Mouse (Mus musculus) spleen, adult 12 weeks (tissue): ENCODE measurements around the gene Hnrnpm.
"Not testable (repeated sequence)": the region's sequence is repeated elsewhere in the genome, so short reads cannot be mapped to it uniquely, and the experiment has no call there.

Experiments used
- DNase-seq: peaks from one replicate; pipeline ENCODE4 v3.0.0; 2022; ENCODE audit warnings: low spot score

Hnrnpm gene

DNA sequence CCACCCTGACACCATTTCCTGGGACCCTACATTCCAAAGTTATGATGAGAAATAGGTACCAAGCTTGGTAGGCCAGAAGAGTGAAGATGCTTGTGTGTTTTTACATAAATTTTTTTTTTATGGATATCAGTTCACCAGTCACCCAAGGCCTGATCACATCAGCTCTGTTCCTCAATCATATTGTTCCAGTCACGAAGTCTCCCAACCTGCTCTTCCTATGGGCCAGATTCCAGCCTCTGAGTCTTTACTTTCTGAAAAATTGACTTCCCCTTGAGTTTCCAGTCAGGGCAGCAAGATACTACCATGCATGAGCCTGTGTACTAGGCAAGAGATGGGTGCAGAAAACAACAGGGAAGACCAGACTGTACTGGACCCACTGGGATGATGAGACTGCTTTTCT lies at the start of gene Hnrnpm:
Gene Hnrnpm, minus strand, starts transcription at position 101 of the 400 bp plus-strand sequence.
- DNase-seq: no peak

DNA sequence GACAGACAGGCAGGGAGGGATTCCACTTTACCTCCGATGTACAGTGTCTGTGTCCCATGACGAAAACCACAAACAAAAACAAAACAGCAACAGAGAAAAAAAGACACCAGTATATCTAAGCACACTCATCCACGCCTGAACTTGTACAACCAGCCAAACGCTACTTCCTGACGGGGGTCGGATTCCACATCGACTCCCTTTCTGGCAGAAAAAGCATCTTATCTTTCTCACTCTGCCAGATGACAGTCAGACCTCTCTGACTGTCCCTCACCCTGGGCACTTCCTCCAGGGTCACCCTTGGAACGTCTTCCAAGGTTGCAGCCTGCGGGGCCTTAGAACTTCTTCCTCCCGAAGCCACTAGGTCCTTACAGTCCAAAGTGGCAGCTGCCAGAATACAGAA lies 46.9 kb upstream of the Hnrnpm start:
- not testable (repeated sequence) for DNase-seq

DNA sequence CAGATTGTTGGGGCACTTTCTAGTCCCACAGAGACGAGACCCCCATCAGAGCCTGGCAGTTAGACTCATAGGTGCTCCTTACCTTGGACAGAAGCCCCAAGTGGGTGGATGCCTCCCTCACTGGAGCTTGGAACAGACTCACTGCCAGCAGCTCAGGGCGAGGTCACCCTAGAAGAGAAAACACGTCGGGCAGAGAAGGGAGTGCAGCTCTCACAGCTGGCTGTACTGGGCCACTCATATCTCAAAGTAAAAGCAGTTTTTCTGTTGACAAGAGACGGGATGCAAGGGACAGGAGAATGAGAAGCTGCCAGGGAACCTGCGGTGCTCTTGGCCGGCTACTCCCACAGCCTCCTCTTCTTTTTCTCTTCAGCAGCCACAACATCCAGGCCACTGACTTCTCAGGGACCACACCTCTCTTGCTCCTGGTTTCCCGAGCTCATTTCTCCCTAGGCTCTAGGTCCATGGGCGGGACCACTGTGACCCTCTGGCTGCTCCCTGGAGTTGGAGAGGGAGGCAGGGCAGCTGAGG lies 46.0 kb upstream of the Hnrnpm start:
- DNase-seq: not testable (repeated sequence)

DNA sequence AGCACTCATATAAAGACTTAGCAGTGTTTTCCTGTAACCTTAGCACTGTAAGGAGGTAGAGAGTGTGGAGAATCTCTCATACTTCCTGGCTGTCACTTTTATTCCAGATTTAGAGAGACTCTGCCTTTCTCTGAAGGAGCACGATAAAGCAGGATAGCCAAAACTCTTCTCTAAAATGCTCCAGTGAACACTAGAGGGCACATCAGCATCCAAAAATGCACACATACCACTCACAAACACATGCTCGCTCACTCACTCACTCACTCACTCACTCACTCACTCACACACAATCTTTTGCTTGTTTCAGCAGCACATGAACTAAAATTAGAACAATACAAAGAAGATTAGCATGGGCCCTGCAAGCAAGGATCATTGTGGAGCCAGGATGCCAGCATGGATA lies 42.6 kb upstream of the Hnrnpm start:
- DNase-seq: no peak

DNA sequence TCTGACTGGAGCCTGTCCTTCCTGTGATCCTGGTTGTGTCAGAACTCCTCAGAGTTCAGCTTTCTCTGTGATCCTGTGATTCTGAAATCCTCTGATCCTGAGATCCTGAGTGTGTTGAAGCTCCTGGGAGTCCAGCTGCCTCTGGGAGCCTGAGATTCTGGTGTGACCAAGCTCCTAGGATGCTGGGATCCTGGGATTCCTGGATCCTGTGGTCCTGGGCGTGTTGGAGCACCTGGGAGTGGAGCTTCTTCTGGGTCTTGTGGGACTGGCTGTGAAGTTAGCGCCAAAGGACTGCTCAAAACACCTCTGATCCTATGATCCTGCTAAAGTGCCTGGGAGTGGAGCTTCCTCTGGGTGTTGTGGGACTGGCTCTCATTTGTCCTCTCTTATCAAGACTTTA lies 41.7 kb upstream of the Hnrnpm start:
- DNase-seq: no peak

DNA sequence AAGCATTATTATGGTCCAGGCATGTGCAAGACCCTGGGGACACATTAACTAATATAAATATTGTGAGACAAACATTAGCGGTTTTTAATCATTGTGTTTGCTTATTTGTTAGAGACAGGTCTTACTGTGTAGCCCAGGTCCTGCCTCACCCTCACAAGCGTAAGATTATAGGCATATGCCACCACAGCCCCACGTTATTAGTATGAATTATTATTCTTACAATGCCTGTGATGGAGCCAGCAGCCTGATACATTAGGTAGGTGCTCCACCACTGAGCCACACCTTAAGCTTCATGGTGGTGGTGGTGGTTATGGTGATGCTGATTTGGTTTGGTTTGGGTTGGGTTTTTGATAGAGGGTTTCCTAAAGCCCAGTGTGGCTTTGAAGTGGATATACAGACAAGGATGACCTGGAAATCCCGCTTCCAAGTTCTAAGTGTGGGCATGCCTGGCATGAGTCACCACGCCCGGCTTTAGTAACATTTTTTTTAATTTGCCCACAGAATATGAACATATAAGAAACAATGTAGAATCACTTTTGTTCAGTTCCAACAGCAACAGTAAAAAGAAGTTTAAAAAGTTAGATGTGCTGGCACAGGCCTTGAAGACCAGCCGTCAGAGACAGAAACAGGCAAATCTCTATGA lies 33.2 kb upstream of the Hnrnpm start:
- no peak for DNase-seq

DNA sequence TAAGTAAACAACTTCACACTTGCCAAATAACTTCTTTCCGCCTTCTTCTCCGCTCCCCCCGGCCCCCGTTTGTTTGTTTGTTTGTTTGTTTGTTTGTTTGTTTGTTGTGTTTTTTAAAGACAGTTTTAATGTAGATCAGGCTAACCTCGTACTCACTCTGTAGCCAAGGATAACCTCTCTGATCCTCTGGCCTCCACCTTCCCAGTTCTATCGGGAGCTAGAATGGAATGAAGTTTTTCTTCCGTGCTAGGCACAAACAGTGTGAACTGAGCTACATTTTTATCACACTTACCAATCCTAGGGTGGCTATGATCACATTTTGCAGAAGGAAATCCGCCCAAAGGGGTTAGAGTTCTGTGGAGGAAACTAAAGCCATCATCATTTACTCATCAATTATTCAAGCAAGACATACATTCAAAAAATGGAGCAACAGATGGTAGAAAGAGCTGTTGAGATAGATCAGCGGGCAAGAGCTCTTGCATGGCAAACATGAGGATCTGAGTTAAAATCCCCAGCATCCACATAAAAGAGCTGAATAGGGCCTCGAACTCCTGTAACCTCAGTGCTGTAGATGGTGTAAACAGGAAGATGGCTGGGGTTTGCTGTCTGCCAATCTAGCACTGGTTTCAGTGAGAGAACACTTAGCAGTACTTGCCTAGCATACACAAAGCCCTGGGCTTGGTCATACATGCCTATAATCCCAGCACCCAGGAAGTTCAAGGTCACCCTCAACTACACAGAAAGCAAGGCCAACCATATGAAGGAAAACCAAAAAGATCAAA lies 32.5 kb upstream of the Hnrnpm start:
- no peak for DNase-seq

DNA sequence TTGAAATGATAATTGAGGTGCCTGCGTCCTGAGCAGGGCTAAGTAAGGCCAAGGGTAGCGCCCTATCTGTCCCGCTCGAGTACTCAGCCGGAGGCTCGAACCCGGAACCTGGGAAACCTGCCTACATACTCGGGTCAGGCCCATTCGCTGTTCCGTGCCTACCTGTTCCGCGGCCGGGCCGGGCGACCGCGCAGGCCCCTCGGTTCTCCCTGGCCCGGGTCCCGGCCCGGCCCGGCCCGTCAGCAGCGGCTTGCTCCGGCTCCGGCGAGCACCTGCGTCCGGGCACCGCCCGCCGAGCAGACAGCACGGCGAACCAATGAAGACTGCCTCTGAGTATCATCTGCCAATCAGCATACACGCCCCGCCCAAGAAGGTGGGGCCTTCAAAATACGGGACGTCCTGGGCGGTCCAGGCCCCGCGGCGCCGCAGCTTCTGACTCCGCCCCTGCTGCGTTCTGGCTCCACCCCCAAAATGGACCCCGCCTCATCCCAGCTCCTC lies 31.8 kb upstream of the Hnrnpm start, which contains the start of gene March2:
Gene March2, minus strand, starts transcription at position 287 of the 498 bp plus-strand sequence.
- peak; percentile 98 for DNase-seq

DNA sequence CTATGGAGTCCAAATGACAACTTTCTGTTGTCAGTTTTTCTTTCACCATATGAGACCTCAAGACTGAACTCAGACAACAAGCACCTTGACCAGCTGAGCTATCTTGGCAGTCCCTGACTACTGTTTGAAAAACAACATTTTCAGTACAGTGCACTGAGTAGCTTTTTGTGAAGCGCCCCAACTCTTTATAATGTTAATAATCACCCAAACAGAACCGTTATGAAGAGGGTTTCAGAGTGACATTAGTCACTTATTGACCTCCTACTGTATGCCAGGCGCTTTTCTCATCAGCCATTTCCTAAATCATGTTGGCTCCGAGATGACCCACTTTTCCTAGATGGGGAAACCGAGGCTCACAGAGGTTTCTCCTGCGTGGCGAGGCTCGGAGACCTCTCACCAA lies 31.3 kb upstream of the Hnrnpm start:
- DNase-seq: no peak

DNA sequence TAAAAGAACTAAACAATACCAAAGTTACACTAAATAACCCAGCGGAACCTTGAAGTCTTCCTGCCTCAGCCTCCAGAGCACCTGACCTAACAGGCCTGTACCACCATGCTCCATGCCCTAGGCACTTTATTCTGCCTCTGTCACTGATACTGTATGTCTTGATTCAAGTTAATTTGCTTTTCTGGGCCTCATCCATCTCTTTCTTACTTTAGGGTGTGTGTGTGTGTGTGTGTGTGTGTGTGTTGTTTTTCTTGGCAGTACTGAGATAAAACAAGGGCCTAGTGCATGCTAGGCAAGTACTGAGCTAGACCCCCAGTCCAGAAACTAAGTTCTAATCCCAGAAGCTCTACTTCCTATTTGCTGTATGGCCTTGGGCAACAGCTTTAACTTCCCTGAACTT lies 30.6 kb upstream of the Hnrnpm start:
- DNase-seq: no peak

DNA sequence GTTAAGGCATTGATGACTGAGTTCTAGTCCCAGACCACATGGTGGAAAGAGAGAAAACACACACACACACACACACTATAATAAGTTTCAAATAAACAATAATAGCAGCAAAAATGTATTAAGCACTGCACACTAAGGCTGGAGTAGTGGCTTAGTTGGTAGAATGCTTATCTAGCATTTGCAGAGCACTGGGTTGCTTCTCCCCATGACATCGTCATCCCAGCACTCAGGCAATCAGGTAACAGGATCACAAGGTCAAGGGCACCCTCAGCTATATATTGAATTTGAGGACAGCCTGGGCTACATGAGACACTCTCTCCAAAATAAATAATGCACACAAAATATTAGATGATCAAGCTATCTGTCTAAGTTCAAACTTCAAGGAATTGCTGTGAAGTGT lies 28.1 kb upstream of the Hnrnpm start:
- DNase-seq: no peak

DNA sequence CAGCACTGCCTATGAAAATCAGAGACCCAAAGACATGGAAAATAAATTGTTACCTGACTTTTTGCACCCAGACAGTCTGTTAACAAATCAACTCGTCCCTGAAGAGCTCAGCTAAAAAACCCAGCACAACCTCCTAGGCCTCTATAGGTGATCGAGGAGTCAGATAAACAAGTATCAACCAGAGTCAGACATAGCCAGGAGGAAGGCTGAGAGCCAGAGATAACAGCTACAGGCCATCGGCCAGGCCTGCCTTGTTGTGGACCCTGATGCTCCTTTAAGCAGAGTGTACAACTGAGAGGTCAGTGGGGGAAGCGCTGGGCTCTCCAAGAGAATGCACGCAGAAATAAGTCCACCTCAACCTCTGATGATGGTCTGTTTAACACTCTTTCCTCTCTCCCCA lies 26.6 kb upstream of the Hnrnpm start:
- DNase-seq: peak; percentile 65

DNA sequence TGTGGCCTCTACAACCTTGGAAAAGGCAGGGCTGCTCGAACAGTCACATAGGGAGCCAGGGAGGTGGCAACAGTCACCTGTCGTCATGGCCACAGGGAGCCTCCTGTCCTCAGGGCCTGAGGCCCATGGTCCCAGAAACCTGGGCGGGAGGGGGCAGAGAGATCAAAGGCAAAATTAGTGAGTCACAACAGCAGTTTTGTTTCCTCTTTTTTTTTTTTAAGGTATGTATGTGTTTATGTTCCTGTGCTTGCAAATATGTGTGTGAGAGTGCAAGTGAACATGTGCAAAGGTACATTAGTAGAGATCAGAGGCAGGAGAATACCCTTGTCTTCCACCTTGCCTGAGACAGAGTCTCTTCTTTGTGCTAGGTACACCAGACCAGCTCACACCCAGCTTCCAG lies 23.2 kb upstream of the Hnrnpm start:
- DNase-seq: no peak

DNA sequence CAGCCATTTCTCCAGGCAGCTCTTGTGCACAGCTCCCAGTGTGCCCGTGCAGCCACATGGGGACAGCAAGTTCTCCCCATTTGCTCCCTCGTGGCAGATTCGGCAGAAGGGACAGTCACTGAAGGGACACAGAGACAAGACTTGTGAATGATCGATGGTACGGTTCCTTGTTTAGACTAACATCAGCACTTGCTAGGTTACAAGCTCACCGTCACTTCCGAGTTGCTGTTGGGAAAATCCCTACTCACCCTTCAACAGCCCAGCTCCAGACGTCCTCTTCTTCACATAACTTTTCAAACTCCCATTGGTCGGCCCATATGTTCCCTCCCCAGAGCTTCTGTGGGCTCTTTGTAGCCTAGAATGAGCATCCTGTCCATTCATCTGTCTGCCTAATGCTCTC lies 16.4 kb upstream of the Hnrnpm start:
- DNase-seq: no peak

DNA sequence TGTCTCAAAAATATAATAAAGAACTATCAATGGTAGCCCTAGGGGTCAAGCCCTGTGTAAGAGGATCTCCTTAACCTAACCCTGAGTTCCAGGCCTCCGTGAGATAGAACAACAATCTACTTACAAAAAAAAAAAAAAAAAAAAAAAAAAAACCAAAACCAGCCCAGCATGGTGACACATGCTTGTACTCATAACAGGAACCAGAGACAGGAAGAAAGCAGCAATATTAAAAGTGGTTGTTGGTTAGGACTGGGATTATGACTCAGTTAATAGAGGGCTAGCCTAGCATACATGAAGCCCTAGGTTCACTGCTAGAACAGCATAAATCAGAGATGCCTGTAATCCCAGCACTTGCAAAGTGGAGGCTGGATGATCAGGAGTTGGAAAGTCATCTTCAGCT lies 15.5 kb upstream of the Hnrnpm start:
- DNase-seq: no peak

DNA sequence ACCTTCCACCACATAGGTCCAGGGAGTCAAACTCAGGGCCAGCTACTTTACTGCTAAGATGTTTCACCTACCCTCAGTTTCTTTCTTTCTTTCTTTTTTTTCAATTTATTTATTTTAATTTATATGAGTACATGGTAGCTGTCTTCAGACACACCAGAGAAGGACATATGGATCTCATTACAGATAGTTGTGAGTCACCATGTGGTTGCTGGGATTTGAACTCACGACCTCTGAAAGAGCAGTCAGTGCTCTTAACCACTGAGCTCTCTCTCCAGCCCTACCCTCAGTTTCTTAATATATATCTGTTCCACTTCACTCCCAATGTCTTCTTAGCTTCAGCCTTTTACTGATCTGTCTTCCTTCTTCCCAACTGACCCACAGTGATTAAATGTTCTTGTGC lies 8.8 kb upstream of the Hnrnpm start:
- no peak for DNase-seq

DNA sequence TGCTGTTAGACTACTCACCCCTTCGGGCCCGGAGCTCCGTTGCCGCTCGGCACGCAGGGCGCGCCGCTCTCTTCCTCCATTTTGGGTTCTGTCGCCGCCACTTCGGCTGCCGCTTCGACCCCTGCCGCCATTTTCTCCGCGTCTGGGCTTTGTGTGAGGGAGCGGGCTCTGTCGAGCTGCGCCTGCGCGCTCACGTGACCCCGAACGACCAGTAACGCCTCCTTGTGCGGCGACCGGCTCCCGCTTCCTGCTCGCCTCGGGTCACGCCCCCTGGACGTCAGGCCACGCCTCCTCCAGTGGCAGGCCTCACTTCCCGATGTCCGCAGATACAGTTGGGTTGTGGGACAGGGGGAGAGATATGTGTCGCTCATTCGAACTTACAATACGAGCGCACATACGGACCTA lies 1.4 kb downstream of the Hnrnpm start:
- DNase-seq: peak; percentile 95

DNA sequence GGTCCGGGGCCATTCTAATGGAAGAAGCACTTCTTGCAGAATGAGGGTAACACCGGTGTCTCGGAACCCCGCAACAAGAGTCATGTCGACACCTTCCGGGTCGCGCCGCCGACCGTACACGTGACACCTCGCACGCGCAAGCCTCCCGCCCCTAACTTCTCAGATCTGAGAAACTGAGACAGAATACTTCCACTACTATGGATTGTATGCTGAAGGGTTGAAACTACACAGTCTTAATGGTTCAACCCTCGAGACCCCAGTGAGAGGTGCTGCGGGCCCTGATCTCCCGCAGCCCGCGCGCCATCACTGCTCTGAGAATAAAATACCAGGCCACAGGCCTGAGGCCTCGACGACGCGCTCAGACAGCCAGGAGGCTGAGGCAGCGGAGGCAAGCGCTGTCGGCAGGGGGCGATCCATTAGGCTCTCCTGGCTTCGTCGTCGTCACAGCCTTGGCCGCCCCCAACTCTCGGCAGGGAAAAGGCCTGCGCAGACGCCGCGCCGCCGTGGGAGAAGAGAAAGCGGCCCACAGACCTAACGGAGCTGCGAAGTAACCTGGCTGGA lies 1.9 kb downstream of the Hnrnpm start:
- DNase-seq: peak; percentile 65

DNA sequence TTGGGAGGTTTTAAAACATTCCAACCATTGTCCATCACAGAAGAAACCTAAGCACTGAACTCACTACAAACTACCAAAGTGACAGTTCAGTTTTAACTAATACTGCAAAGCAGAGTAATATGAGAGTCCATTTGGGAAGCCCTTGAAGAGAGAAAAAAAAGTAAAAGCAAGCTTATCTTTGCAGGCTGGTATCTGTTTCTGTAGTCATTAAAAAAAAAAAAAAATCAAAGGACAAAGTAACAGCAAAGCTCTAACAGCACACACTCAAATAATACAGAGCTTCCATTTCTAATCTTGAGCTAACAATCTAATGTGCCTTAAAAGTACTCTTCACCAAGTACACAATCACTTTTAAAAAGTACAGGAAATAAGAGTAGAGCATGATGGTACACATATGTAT lies 4.9 kb downstream of the Hnrnpm start:
- DNase-seq: no peak

DNA sequence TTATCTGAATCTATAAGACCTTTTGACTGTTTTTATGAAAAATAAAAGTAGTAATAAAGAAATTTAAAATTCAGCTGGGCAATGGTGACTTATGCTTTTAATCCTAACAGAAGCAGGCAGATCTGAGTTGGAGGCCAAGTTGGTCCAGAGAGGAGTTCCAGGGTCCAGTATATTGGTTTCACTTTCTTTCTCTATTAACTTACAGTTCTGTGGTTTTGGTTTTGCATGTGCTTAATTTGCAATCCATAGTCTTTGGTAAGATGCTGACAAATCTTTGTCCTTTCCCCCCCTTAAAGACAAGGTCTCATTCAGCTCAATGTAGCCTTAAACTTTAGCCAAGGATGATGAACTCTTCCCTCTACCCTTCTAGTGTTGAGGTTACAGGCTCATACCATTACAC lies 7.9 kb downstream of the Hnrnpm start:
- DNase-seq: no peak

DNA sequence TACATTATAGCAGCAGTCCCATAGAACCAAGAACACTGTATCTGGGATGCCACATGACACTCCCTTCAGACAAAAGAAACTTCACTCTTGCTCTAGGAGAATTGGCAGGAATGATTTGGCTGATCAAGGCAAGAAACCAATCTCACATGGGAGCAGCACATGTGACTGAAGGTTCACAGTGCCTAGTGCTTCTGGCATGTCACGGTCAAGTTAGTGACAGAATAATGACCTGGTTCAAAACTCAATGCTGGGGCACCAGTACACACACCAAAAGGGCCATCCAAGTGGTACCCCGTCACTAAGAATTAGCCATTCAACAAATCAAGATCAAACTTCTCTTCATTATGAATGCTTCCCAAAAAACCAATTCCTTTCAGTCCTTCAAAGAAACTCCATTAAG lies 10.6 kb downstream of the Hnrnpm start:
- no peak for DNase-seq

DNA sequence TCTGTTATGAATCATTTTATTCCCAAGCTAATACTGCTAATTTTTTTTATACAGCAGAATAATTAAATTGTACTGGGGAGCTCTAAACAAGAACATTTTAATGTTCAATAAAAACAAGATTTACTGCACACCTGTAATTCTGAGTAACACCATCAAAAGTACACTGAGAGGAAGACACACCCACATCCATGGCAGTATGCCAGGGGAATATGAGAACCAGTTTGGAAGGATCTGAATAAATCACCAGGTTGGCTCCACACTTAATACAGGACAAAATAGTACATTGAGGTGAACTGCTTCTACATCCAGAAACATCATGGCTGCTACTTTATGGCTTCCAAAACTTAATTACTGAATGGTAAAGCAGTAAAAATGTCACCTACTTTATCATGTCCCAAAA lies 11.2 kb downstream of the Hnrnpm start:
- DNase-seq: no peak

DNA sequence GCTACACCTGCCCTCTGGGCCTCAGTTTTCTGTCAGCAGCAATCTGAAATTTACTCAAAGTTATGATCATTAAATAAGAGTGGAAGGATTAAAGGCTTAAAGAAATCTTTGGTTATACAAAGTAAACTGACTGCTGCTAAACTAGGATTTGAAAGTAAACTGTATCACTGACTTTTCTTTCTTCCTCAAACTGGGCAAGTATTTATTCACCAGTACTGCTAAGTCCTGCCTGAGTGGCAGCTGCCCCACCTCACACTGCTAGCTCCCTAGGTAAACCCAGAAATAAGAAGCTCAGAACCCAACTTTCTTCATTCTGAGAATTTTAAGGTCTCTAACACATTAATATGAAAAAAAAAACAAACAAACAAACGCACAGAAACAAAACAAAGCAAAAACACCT lies 12.8 kb downstream of the Hnrnpm start:
- DNase-seq: no peak
